ENCODE assay signal across 8 mouse cellular contexts in genomic region chrX:77511994-77512485, GRCm38 (mm10). TPM values are rescaled to one million over a fixed set of nuclear protein-coding genes. Genes with fewer than 3 reads are reported as not detected.
DNase-seq lines count a peak whose midpoint lies in the region; ATAC-seq and TF ChIP-seq lines count a peak whose summit lies in the region.

No protein-coding gene starts in this region.

- H3K4me2 ChIP-seq in lung, embryonic 16.5 days (ENCODE audit: low read depth, low read length): peak overlapping the region; percentile 63
- H3K4me2 ChIP-seq in hindbrain, postnatal 0 days (ENCODE audit: low read depth, low read length): peak overlapping the region; percentile 60
- peak overlapping the region; percentile 62 for H3K4me2 ChIP-seq in neural tube, embryonic 13.5 days

- no peaks in the 10 kb centered on the region for H3K36me3 ChIP-seq in lung, embryonic 16.5 days (ENCODE audit: control insufficient read depth, insufficient read depth, low read length)
- H3K36me3 ChIP-seq in embryonic facial prominence, embryonic 10.5 days (replicated peaks): no peaks in the 10 kb centered on the region
- H3K36me3 ChIP-seq in hindbrain, postnatal 0 days (ENCODE audit: insufficient read depth, low read length): no peaks in the 10 kb centered on the region
- H3K36me3 ChIP-seq in neural tube, embryonic 13.5 days: no peaks in the 10 kb centered on the region

- peak overlapping the region; percentile 97 for H3K27ac ChIP-seq in lung, embryonic 16.5 days (ENCODE audit: low read length)
- peak overlapping the region; percentile 96 for H3K27ac ChIP-seq in embryonic facial prominence, embryonic 10.5 days (replicated peaks)
- H3K27ac ChIP-seq in hindbrain, postnatal 0 days: peak overlapping the region; percentile 90
- H3K27ac ChIP-seq in neural tube, embryonic 13.5 days (replicated peaks): peak overlapping the region; percentile 96

- no peak for DNase-seq in lung, adult 18-20 months
- peak; percentile 8 for DNase-seq in embryonic facial prominence, embryonic 10.5 days (ENCODE audit: low spot score)
- DNase-seq in hindbrain, postnatal 0 days (ENCODE audit: low spot score): no peak
- no peak for DNase-seq in left cerebral cortex, postnatal 25 days (ENCODE audit: low spot score in 2 of 2)
- DNase-seq in cerebellum, adult 8-10 months: no peak
- DNase-seq in kidney, postnatal 14 days: no peak

- H3K4me3 ChIP-seq in lung, embryonic 16.5 days (ENCODE audit: low read length): peak overlapping the region; percentile 71
- peak overlapping the region; percentile 71 for H3K4me3 ChIP-seq in embryonic facial prominence, embryonic 10.5 days
- peak overlapping the region; percentile 65 for H3K4me3 ChIP-seq in hindbrain, postnatal 0 days (ENCODE audit: low read length)
- peak overlapping the region; percentile 66 for H3K4me3 ChIP-seq in neural tube, embryonic 13.5 days

- H3K4me1 ChIP-seq in lung, embryonic 16.5 days (replicated peaks; ENCODE audit: control insufficient read depth, insufficient read depth, low read length): peaks cover 12% of the 10 kb centered on the region
- H3K4me1 ChIP-seq in embryonic facial prominence, embryonic 10.5 days: peaks cover 5% of the 10 kb centered on the region; the same call in 1 of the 2 replicates
- H3K4me1 ChIP-seq in hindbrain, postnatal 0 days (ENCODE audit: insufficient read depth, low read length): no peaks in the 10 kb centered on the region
- H3K4me1 ChIP-seq in neural tube, embryonic 13.5 days (replicated peaks): peaks cover 28% of the 10 kb centered on the region

- 13% methylated on average over 12 of the region's 12 CpGs for WGBS in lung, embryonic 16.5 days
- 24% methylated on average over 12 of the region's 12 CpGs for WGBS in embryonic facial prominence, embryonic 10.5 days
- 32% methylated on average over 12 of the region's 12 CpGs for WGBS in hindbrain, postnatal 0 days
- WGBS in neural tube, embryonic 13.5 days: 19% methylated on average over 12 of the region's 12 CpGs

- no peak for ATAC-seq in lung, embryonic 16.5 days (ENCODE audit: low read depth)
- ATAC-seq in hindbrain, postnatal 0 days: no peak
- no peak for ATAC-seq in neural tube, embryonic 13.5 days (ENCODE audit: low read depth)

- H3K9me3 ChIP-seq in lung, embryonic 16.5 days (ENCODE audit: control insufficient read depth, low read length): no peaks in the 10 kb centered on the region
- peaks cover 12% of the 10 kb centered on the region; the same call in 1 of the 2 replicates for H3K9me3 ChIP-seq in embryonic facial prominence, embryonic 10.5 days
- no peaks in the 10 kb centered on the region for H3K9me3 ChIP-seq in hindbrain, postnatal 0 days (ENCODE audit: low read length)
- H3K9me3 ChIP-seq in neural tube, embryonic 13.5 days: no peaks in the 10 kb centered on the region

- TF ChIP-seq CTCF in hindbrain, postnatal 0 days (IDR thresholded peaks at IDR 0.05; ENCODE audit: low read depth): no peak

- peak overlapping the region; percentile 88 for H3K9ac ChIP-seq in lung, embryonic 16.5 days (ENCODE audit: low read length)
- H3K9ac ChIP-seq in hindbrain, postnatal 0 days (replicated peaks; ENCODE audit: low read length): peak overlapping the region; percentile 76
- H3K9ac ChIP-seq in neural tube, embryonic 13.5 days: peak overlapping the region; percentile 83

- H3K27me3 ChIP-seq in lung, embryonic 16.5 days (ENCODE audit: control insufficient read depth, insufficient read depth, low read depth, low read length): no peaks in the 10 kb centered on the region
- no peaks in the 10 kb centered on the region for H3K27me3 ChIP-seq in embryonic facial prominence, embryonic 10.5 days (replicated peaks; ENCODE audit: low read depth, poor library complexity, severe bottlenecking)
- H3K27me3 ChIP-seq in hindbrain, postnatal 0 days (ENCODE audit: insufficient read depth, low read length): no peaks in the 10 kb centered on the region
- no peaks in the 10 kb centered on the region for H3K27me3 ChIP-seq in neural tube, embryonic 13.5 days

- intact Hi-C loops in left cerebral cortex, postnatal 25 days (cut with DNase I): loop anchor here (2.0 to 10.0 kb wide), 4 partner anchors 70 to 187 kb away; no protein-coding TSS in a partner anchor

RNA-seq across cellular contexts. Expression of gene Tbl1x, which starts 1.2 kb away (rescaled TPM):
- polyA plus RNA-seq in lung, embryonic 16.5 days (2015; fragmentation: Nextera tagmentation; extraction: Ambion mirVana): 66.9 and 68.0 TPM in 2 replicates
- 74.1 and 74.9 TPM in 2 replicates for polyA plus RNA-seq in embryonic facial prominence, embryonic 10.5 days (2016; fragmentation: Nextera tagmentation; extraction: Ambion mirVana)
- total RNA-seq in hindbrain, postnatal 0 days (2014; rRNA removed): 42.7 and 46.7 TPM in 2 replicates
- 32.6 and 33.4 TPM in 2 replicates for polyA plus RNA-seq in hindbrain, postnatal 0 days (2015; fragmentation: Nextera tagmentation; extraction: Ambion mirVana)
- polyA plus RNA-seq in neural tube, embryonic 13.5 days (2015; fragmentation: Nextera tagmentation; extraction: Ambion mirVana): 41.5 and 50.7 TPM in 2 replicates
- total RNA-seq in left cerebral cortex, postnatal 25 days (2021): 10 to 100 TPM; 50.7 to 51.2 TPM
